Mouse (Mus musculus) layer of hippocampus, adult 9-11 months (tissue): ENCODE measurements around the gene Gm10153.
"Not testable (repeated sequence)": the region's sequence is repeated elsewhere in the genome, so short reads cannot be mapped to it uniquely, and the experiment has no call there.

Experiments used
- DNase-seq: peaks from one replicate; pipeline ENCODE4 v3.0.0; 2022

Gene Gm10153

DNA sequence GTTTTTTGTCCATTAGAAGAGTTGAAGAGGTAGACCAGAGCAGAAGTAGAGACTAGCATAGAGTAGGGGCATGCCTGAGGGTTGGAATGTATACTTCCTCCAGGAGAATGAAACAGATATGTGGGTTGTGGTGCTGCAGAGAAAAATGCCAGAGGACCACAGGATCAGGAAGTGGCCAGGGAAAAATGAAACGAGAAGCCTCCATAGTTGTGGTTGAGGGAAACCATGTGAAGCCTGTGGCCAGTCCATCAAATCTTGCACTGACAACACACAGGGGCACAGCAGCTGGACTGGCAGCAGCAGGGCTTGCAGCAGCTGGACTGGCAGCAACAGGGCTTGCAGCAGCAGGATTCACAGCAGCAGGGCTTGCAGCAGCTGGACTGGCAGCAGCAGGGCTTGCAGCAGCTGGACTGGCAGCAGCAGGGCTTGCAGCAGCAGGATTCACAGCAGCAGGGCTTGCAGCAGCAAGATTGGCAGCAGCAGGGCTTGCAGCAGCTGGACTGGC is 46.6 kb downstream of the Gm10153 start:
- not testable (repeated sequence) for DNase-seq

DNA sequence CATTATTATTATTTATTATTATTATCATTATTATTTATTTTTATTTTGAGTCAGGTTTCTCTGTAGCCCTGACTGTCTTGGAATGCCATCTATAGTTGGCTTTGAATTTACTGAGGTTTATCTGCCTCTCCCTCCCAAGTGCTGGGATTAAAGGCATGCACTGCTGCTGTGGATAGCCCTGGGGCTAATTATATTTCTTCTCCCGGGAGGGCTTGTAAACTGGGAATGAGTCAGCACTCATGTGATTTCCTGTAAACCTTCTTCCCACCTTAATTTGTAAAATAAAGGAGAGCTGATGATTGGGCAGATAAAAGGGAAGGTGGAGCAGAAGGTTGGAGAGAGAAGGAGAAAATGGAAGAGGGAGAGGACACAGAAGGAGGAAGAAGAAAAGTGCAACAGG is 49.5 kb downstream of the Gm10153 start:
- DNase-seq = no peak
